Mouse (Mus musculus): ENCODE results near the gene Pgk1.

Pgk1 gene

DNA sequence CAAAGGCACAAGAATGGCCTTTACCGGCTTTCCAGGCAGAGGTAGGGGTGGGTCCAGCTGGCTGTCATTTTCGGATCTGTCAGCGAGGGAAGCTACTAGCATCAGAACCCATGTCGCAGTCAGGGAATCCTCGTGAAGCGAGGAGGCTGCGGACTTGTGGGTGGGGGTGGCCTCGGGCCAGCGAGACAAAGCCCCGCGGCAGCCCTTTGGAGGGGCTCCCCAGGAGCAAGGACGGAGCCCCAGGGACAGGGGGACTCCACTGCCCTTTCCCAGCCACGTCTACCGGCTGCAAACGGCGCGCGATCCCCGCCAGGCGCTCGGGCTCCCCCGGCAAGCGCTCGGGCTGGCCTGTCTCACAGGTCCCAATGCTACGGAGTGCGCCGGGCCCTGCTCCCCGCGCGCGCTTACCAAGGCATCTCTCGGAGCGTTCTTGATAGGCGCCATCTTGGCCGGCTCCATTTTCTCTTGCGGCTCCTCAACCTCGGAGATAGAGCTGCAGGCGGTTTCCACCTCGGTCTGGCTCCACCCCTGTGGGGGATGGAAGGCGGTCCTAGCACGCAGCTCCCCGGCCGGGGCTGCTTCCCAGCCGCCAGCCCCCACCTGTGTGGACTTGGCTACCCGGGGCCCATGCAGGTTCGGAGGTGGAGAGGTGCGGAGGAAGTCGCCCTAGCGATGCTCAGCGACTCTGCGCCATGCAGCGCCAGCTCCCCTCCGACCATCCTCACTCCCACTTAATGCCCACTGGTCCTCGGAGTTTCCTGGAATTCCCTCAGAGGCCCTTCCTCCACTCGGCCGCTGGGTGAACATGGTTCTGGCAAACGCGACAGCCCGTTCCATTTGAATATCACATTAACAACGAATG lies 32.5 kb downstream of the Pgk1 start:
- DNase-seq = peak; percentile 76

DNA sequence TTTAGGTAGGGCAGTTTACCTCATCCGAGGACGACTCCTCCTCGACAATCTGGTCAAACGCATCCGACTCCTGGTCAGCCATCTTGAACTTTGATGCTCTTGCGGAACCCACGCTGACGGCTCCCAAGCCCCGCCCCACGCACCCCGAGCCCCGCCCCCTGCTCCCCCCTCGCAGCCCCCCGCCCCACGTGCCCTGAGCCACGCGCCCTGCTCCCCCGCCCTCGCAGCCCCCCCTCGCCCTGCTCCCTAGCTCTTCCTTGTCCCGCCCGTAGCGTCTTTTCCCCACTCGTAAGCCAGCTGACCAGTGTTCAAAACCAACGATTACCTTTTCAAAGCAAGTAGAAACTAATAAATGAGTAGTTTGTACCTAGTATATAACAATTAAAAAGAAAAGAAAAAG lies 34.2 kb downstream of the Pgk1 start, which contains the start of gene Taf9b:
Gene Taf9b, minus strand, starts transcription at position 101 of the 400 bp plus-strand sequence.
- DNase-seq = no peak
